Mouse (Mus musculus): ENCODE results near the gene Fer1l4.

Fer1l4 gene

GRCm38 (mm10) chr2:156052816-156053215 lies at the start of gene Fer1l4:
Gene Fer1l4 (minus strand): TSS chr2:156052947.
- DNase-seq (ENCODE audit: low spot score) = no peak

- DNase-seq (ENCODE audit: low spot score) = no peak
Observed at GRCm38 (mm10) chr2:156091926-156092325, 39.2 kb upstream of the Fer1l4 start.

GRCm38 (mm10) chr2:156089799-156090198 lies 37.1 kb upstream of the Fer1l4 start:
- DNase-seq (ENCODE audit: low spot score) = no peak

GRCm38 (mm10) chr2:156087391-156088110 lies 34.8 kb upstream of the Fer1l4 start:
- no peak for DNase-seq (ENCODE audit: low spot score)

GRCm38 (mm10) chr2:156084541-156084940 lies 31.8 kb upstream of the Fer1l4 start:
- DNase-seq (ENCODE audit: low spot score) = no peak

GRCm38 (mm10) chr2:156080391-156080790 lies 27.6 kb upstream of the Fer1l4 start:
- DNase-seq (ENCODE audit: low spot score) = no peak

- DNase-seq (ENCODE audit: low spot score) = no peak
Observed at GRCm38 (mm10) chr2:156079674-156080073, 26.9 kb upstream of the Fer1l4 start.

- DNase-seq (ENCODE audit: low spot score) = no peak
Observed at GRCm38 (mm10) chr2:156079183-156079560, 26.4 kb upstream of the Fer1l4 start.

- no peak for DNase-seq (ENCODE audit: low spot score)
Observed at GRCm38 (mm10) chr2:156078421-156079182, 25.9 kb upstream of the Fer1l4 start.

- DNase-seq (ENCODE audit: low spot score) = no peak
Observed at GRCm38 (mm10) chr2:156077461-156077860, 24.7 kb upstream of the Fer1l4 start.

- DNase-seq (ENCODE audit: low spot score) = no peak
Observed at GRCm38 (mm10) chr2:156073725-156074124, 21.0 kb upstream of the Fer1l4 start.

GRCm38 (mm10) chr2:156071236-156071635 lies 18.5 kb upstream of the Fer1l4 start:
- no peak for DNase-seq (ENCODE audit: low spot score)

- DNase-seq (ENCODE audit: low spot score) = no peak
Observed at GRCm38 (mm10) chr2:156067916-156068315, 15.2 kb upstream of the Fer1l4 start.

- DNase-seq (ENCODE audit: low spot score) = no peak
Observed at GRCm38 (mm10) chr2:156066126-156066525, 13.4 kb upstream of the Fer1l4 start.

GRCm38 (mm10) chr2:156065099-156066041 lies 12.6 kb upstream of the Fer1l4 start, which contains the start of gene Spag4:
Gene Spag4 (plus strand): TSS chr2:156065175.
- DNase-seq (ENCODE audit: low spot score) = peak; percentile 81

- peak; percentile 49 for DNase-seq (ENCODE audit: low spot score)
Observed at GRCm38 (mm10) chr2:156047929-156048328, 4.8 kb downstream of the Fer1l4 start.

GRCm38 (mm10) chr2:156042903-156043302 lies 9.8 kb downstream of the Fer1l4 start:
- no peak for DNase-seq (ENCODE audit: low spot score)

- no peak for DNase-seq (ENCODE audit: low spot score)
Observed at GRCm38 (mm10) chr2:156039390-156039789, 13.4 kb downstream of the Fer1l4 start.

GRCm38 (mm10) chr2:156025482-156025881 lies 27.3 kb downstream of the Fer1l4 start:
- DNase-seq (ENCODE audit: low spot score) = no peak

GRCm38 (mm10) chr2:156021765-156022164 lies 31.0 kb downstream of the Fer1l4 start:
- no peak for DNase-seq (ENCODE audit: low spot score)

- DNase-seq (ENCODE audit: low spot score) = no peak
Observed at GRCm38 (mm10) chr2:156021219-156021618, 31.5 kb downstream of the Fer1l4 start.

- no peak for DNase-seq (ENCODE audit: low spot score)
Observed at GRCm38 (mm10) chr2:156018106-156018505, 34.6 kb downstream of the Fer1l4 start.
